Mouse (Mus musculus): Measurements from ENCODE around the gene Kirrel3. TPM values are rescaled to one million over a fixed set of nuclear protein-coding genes. Genes with fewer than 3 reads are reported as not detected.

Kirrel3 gene
- total RNA-seq, 2 experiments from 2014 or later = 1.8 TPM

GRCm38 (mm10) chr9:34818325-34818976 lies 332.8 kb downstream of the Kirrel3 start:
- no peak for DNase-seq (ENCODE audit: low spot score in 2 of 2)

GRCm38 (mm10) chr9:34824358-34825088 lies 338.8 kb downstream of the Kirrel3 start:
- DNase-seq (ENCODE audit: low spot score in 2 of 2) = no peak

GRCm38 (mm10) chr9:34825089-34825400 lies 339.4 kb downstream of the Kirrel3 start:
- DNase-seq (ENCODE audit: low spot score in 2 of 2) = no peak

GRCm38 (mm10) chr9:34825402-34826008 lies 339.8 kb downstream of the Kirrel3 start:
- DNase-seq (ENCODE audit: low spot score in 2 of 2) = no peak

GRCm38 (mm10) chr9:34830696-34831095 lies 345.0 kb downstream of the Kirrel3 start:
- no peak for DNase-seq (ENCODE audit: low spot score in 2 of 2)

GRCm38 (mm10) chr9:34836801-34837200 lies 351.1 kb downstream of the Kirrel3 start:
- DNase-seq (ENCODE audit: low spot score in 2 of 2) = no peak

- DNase-seq (ENCODE audit: low spot score in 2 of 2) = peak in 1 of 2 experiments; percentile 15
Observed at GRCm38 (mm10) chr9:34837700-34838462, 352.2 kb downstream of the Kirrel3 start.

- DNase-seq (ENCODE audit: low spot score in 2 of 2) = no peak
Observed at GRCm38 (mm10) chr9:34843275-34843965, 357.7 kb downstream of the Kirrel3 start.

GRCm38 (mm10) chr9:34846440-34846839 lies 360.7 kb downstream of the Kirrel3 start:
- no peak for DNase-seq (ENCODE audit: low spot score in 2 of 2)

GRCm38 (mm10) chr9:34847664-34848063 lies 362.0 kb downstream of the Kirrel3 start:
- DNase-seq (ENCODE audit: low spot score in 2 of 2) = no peak

GRCm38 (mm10) chr9:34851136-34851535 lies 365.4 kb downstream of the Kirrel3 start:
- no peak for DNase-seq (ENCODE audit: low spot score in 2 of 2)

- DNase-seq (ENCODE audit: low spot score in 2 of 2) = no peak
Observed at GRCm38 (mm10) chr9:34857575-34857974, 371.9 kb downstream of the Kirrel3 start.

- no peak for DNase-seq (ENCODE audit: low spot score in 2 of 2)
Observed at GRCm38 (mm10) chr9:34858071-34858470, 372.4 kb downstream of the Kirrel3 start.

- no peak for DNase-seq (ENCODE audit: low spot score in 2 of 2)
Observed at GRCm38 (mm10) chr9:34860934-34861333, 375.2 kb downstream of the Kirrel3 start.

- no peak for DNase-seq (ENCODE audit: low spot score in 2 of 2)
Observed at GRCm38 (mm10) chr9:34861775-34862174, 376.1 kb downstream of the Kirrel3 start.

GRCm38 (mm10) chr9:34865606-34866005 lies 379.9 kb downstream of the Kirrel3 start:
- no peak for DNase-seq (ENCODE audit: low spot score in 2 of 2)

- DNase-seq (ENCODE audit: low spot score in 2 of 2) = no peak
Observed at GRCm38 (mm10) chr9:34871316-34871966, 385.7 kb downstream of the Kirrel3 start.

- DNase-seq (ENCODE audit: low spot score in 2 of 2) = no peak
Observed at GRCm38 (mm10) chr9:34875238-34875637, 389.5 kb downstream of the Kirrel3 start.

GRCm38 (mm10) chr9:34877186-34877585 lies 391.5 kb downstream of the Kirrel3 start:
- no peak for DNase-seq (ENCODE audit: low spot score in 2 of 2)

- DNase-seq (ENCODE audit: low spot score in 2 of 2) = no peak
Observed at GRCm38 (mm10) chr9:34877799-34878198, 392.1 kb downstream of the Kirrel3 start.

GRCm38 (mm10) chr9:34881750-34882149 lies 396.1 kb downstream of the Kirrel3 start:
- no peak for DNase-seq (ENCODE audit: low spot score in 2 of 2)
